Mouse (Mus musculus): ENCODE measurements around the gene Capn5.
"Not testable (repeated sequence)": the region's sequence is repeated elsewhere in the genome, so short reads cannot be mapped to it uniquely, and the experiment has no call there.

Gene Capn5

GRCm38 (mm10) chr7:98177929-98178559 lies at the start of gene Capn5:
Gene Capn5 (minus strand): TSS chr7:98178274.
- DNase-seq (ENCODE audit: low spot score) = peak; percentile 80

- no peak for DNase-seq (ENCODE audit: low spot score)
These were observed 45.7 kb upstream of the Capn5 start for GRCm38 (mm10) chr7:98223796-98224195.

DNA sequence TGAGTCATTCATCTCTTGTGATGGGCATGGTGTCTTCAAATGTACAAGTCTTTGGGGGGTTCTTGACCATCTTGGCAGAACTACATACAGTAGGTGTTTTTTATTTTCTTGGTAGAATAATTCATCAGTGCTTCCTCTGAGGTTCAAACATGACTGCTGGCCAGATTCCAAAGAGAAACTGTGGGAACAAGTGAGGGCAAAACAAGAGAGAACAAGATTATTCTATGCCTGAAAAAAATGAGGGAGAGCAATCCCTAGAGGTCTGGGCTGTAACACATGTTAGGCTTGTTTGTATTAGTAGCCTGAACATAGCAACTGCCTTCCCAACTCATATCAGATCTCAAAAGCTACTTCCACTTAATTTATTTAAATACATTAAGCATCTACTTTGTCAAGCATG lies 38.6 kb upstream of the Capn5 start:
- DNase-seq (ENCODE audit: low spot score) = no peak

- DNase-seq (ENCODE audit: low spot score) = no peak
These were observed 24.9 kb upstream of the Capn5 start for GRCm38 (mm10) chr7:98202946-98203345.

GRCm38 (mm10) chr7:98201493-98202028 lies 23.5 kb upstream of the Capn5 start:
- no peak for DNase-seq (ENCODE audit: low spot score)

GRCm38 (mm10) chr7:98200396-98200795 lies 22.3 kb upstream of the Capn5 start:
- DNase-seq (ENCODE audit: low spot score) = no peak

DNA sequence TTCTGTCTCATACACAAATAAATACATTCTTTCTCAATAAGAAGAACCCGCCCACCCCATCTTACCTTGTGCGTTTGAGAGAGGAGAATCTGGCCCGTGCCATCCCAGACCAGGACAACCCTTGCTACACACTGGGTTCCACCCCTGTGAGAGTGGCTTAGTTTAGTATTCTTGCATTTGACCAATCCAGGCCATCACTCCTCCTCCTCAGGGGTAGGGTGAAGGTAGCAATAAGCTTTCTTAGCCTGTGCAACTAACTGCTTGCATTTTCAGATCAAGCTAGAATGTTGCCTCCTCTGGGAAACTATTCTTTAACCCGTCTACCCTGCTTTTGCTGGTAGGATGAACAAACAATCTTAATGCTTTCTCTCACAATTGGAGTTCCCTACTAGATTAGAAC lies 21.3 kb upstream of the Capn5 start, which contains the start of gene B3gnt6:
TSS of gene B3gnt6 (minus strand) at position 101 of the 400 bp plus-strand sequence.
- no peak for DNase-seq (ENCODE audit: low spot score)

DNA sequence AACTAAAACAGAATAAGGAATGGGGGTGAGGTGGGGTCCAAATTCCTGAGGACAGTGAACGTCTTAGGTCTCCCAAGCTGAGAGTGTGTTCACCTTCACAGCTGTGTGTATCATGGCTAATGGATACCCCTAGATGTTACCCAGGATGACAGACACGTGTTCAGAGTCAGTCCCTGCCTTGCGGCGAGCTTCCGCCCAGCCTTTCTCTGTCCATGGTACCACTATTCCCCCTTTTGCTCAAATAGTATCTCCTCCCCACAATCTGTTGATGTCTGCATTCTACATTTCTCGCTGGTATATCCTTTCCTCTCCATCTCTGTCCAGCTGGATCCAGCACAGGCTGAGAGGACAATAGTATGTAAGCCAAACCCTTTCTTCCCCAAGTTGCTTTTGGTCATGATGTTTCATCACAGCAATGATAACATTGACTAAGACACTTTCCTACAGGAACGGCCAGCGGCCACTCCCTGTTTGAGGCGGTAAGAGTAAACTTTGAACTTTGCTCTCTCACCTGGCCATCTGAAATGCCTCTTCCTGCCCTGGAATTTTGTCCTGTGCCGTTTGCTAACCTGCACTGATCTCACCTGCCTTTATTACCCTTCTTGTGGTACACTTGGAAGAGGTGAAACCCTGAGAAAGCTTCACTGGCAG lies 17.2 kb upstream of the Capn5 start:
- DNase-seq (ENCODE audit: low spot score) = no peak

- no peak for DNase-seq (ENCODE audit: low spot score)
These were observed 16.1 kb upstream of the Capn5 start for GRCm38 (mm10) chr7:98194026-98194792.

DNA sequence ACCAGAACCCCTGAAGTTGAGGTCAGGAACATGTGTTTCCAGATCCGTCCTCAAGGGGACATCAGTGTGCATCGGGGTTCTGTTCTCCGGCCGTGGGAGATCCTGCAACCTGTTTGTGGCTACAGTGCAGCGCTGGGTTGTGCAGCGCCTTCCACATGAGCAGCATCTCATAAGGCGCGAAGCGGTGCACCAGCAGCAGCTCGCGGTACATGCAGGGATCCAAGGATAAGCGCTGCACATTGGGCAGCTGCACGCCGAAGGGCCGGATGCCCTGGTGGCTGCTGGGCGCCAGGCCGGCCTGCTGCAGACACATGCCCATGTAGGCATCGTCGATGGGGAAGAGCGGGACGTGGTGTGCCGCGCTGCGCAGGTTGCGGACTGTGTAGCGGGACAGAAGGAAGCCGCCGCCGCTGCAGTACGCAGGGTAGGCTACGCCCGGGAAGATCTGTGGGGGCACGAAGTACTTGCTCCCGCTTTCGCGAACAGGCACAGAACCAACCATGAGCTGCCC lies 15.5 kb upstream of the Capn5 start:
- no peak for DNase-seq (ENCODE audit: low spot score)

DNA sequence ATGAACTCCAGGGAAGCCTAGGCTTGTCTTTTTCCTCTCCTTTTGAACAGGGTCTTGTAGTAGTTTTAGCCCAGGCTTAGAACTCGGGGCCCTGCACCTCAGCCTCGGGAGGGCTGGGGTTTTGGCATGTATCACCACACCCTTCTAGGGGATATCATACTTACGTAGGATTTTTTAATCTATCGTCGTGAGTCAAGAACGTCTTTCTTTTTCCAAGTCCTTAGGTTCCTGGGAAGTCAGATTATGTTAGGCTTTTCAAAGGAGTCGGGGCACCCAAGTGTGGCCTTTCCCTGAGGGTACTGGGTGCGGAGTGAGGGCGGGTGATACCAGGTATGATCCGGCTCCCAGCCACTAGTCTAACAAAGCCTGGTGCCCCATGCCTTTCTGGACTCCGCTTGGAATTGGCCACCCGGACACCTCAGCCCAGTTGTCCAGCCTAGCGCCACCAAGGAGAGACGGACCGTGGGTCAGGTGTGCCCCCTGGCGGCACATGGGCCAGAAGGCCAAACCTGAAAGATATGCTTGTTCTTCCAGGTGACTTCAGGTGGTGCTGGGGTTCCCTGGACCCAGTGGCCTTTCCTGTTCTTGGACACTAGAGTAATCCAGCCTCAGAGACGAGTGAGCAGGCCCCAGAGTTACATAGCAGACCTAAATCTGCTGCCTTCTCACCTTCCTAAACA lies 13.6 kb upstream of the Capn5 start:
- no peak for DNase-seq (ENCODE audit: low spot score)

DNA sequence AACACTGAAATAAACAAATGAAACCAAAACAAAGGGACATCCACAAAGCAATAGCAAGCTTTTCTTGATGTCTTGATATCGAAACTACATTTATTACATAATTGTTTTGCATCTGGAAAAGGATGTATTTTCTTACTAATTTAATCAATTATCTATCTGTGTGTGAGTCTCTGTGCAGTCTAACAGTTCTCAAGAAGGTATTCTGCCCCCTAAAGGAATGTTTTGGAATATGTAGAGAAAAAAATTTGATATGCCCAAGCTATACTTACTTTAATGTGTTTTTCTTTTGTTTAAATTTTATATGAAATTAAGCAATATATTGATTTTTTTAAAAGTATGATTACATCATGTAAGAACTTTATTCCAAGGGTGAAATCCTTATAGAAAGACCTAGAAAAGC lies 12.5 kb upstream of the Capn5 start:
- no peak for DNase-seq (ENCODE audit: low spot score)

DNA sequence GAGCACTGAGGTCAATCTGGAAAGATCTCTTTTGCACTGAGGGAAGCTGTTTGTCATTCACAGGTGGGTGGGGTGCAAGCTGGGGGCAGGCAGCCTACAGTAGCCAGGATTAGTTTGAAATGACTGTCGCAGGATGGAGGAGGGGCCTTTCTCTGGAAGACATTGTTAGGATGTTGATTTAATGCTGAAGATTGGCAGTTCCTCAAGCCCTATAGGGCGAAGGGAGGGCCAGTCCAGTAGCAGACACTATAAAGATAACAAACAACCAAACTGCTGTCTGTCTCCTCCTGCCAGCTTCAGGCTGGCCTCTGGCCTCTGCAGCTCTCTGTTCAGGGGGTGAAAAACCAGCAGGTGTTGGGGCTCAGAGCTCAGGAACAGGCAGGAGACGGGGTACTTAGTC lies 11.7 kb upstream of the Capn5 start:
- no peak for DNase-seq (ENCODE audit: low spot score)

- DNase-seq (ENCODE audit: low spot score) = no peak
These were observed 10.6 kb upstream of the Capn5 start for GRCm38 (mm10) chr7:98188680-98189079.

- no peak for DNase-seq (ENCODE audit: low spot score)
These were observed 10.2 kb upstream of the Capn5 start for GRCm38 (mm10) chr7:98188238-98188637.

- not testable (repeated sequence) for DNase-seq (ENCODE audit: low spot score)
These were observed 9.3 kb upstream of the Capn5 start for GRCm38 (mm10) chr7:98187332-98187731.

DNA sequence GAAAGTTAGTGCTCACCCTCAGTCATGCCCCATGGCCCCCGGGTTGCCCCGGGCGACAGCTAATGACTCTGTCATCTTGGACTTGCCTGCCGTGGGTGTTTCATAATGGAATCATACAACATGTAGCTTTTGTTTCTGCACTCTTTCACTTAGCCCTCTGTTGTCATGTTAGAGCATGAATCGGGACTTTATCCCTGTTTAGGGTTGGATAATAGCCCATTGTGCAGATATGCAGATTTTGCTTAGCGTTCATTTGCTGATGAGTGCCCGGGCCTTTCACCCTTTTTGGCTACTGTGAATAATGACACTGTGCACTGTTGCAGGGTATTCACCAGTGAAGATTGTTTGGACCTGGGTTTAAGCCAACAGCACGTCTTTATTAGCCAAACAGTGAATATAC lies 8.6 kb upstream of the Capn5 start:
- DNase-seq (ENCODE audit: low spot score) = no peak

DNA sequence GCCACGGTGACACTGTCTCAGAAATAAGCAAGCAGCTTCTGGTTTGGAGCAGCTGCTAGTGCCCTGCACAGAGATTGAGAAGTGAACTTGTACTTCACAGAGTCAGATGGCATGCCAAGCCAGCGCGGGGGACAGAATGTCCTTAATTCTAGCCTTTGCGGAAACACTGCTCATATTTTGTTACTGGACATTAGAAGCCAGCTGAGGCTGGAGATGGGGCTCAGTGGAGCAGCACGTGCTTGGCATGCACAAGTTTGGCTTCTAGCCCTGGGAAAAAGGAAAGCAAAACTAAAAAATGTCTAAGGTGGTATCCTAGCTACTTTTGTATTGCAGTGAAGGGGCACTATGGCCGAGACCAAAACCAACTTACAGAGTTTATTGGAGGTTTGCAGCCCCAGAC lies 7.3 kb upstream of the Capn5 start:
- no peak for DNase-seq (ENCODE audit: low spot score)

DNA sequence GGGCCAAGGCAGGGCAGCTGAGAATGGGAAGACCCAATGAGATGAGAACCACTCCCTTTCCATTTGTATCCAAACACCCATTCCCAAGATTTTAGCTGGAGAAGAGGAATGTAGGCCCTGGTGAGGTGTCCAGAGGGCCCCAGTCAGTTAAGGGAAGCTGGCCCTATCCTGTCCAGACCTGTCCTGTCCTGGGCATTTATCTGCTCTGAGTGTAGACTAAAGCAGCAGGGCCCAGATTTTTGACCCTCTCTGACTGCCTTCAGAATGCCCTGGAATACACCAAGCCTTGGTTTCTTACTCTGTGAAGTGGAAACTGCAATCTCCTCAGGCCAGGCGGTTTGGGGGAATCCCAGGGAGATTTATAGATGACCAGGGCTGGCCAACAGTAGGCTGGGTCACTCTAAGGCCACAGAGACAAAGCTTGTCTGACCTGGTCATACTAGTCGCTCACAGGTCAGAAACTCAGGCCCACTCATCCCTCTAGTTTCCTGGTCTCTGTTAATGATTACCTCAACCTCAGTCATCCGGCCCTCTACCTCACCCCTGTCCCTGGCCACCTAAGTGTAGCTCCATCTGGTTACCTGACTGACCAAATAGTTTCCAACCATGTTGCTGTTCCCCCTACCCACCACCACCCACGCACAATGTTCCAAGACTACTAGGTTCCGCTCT lies 622 bp upstream of the Capn5 start:
- DNase-seq (ENCODE audit: low spot score) = no peak

GRCm38 (mm10) chr7:98177566-98177928 lies 527 bp downstream of the Capn5 start:
- no peak for DNase-seq (ENCODE audit: low spot score)

DNA sequence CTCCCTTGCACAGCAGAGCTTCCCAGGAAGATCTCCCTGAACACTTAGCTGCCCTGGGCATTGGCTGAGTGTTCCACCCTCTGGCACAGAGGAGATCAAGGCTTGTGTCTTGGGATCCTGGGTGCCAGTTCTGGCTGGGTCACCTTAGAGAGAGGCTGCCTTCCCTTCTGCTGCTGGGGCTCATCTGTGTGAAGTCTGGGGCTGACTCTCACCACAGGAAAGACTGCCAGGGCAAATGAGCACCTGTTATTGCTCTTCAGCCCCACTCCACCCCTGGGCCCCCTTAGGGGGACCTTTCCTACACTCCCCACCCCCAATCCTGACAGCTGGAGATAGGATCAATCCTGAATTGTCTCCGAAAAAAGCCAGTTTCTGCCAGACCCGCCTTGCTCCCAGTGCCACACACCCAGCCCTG lies 996 bp downstream of the Capn5 start:
- no peak for DNase-seq (ENCODE audit: low spot score)
